In genomic region chr6:22944191-22944590, GRCm38 (mm10) we compare ENCODE assay signal across 14 mouse cellular contexts.
A peak's percentile ranks its signal among the peaks of the same experiment; 100 is the strongest.
DNase-seq lines count a peak whose midpoint lies in the region; ATAC-seq lines count a peak whose summit lies in the region.
"Had no signal": no experiment of that assay in that cellular context is flagged by ENCODE, and none has a peak within 500 bp of the region (broad histone marks: within the 10 kb centered on the region; RNA-seq: fewer than 3 reads in every experiment).

No protein-coding gene starts in this region.

- DNase-seq in adrenal gland, adult 8-10 months = peak; percentile 37
- DNase-seq in adrenal gland, adult 18-20 months (ENCODE audit: low spot score in 2 of 2) = no peak
- DNase-seq in adrenal gland, postnatal 14 days = peak; percentile 19
- DNase-seq in adrenal gland, postnatal 36 days = peak; percentile 4 to 42
- peak; percentile 6 for DNase-seq in gonadal fat pad, adult 2 months (ENCODE audit: low read depth)
- no peak for DNase-seq in layer of hippocampus, adult 9-11 months
- DNase-seq: cerebellum, adult 11 months; cerebellum, adult 18-20 months; cerebellum, adult 8-10 months; cerebellum, adult 9-11 months; cerebellum, postnatal 14 days had no signal

- ATAC-seq in megakaryocyte-erythroid progenitor cell, adult 5-6 weeks (replicated peaks; ENCODE audit: low FRiP score, low TSS enrichment, poor library complexity, severe bottlenecking) = no peak
- ATAC-seq: forebrain, embryonic 14.5 days; forebrain, embryonic 16.5 days had no signal

Comparison
In these comparisons a context has a peak if more than half of its experiments do, and no peak if none do; other contexts are left out.
1. DNase-seq: peak in adrenal gland, adult 8-10 months (single experiment), adrenal gland, postnatal 14 days (single experiment), adrenal gland, postnatal 36 days (2 of 2) and gonadal fat pad, adult 2 months (single experiment); none in adrenal gland, adult 18-20 months (0 of 2) and layer of hippocampus, adult 9-11 months (single experiment).